9 mouse cellular contexts compared by ENCODE assay signal in the genomic region with DNA sequence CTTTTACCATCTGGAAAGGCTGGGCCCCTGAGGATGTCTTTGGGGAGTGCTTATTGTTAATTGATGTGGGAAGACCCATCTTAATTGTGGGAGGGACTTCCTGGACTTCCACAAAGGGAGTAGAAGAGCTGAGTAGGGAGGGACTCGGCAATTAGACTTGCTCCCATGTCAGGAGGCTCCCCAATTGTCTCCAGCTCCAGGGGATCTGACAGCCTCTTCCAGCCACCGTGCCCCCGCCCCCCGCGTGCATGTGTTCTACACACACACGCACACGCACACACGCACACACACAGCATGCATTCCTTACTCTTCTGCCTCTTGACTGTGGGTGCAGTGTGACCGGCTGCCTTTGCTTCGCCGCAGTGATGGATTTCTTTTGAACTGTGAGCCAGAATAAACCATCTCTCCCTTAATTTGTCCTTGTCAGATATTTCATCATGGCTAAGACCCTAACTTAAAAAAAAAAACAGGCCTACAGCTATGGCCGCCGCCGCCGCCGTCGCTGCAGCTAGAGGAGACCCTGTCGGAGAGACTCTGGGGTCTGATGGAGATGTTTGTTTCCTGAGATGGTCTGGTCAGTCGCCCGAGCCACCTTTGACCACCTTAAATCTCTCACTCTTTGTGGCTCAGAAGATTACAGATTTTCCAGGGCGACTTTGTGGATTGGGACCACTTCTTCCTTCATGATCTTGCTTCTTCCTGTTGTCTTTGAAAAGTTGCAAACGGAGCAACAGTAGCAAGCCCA. TPM values are rescaled to one million over a fixed set of nuclear protein-coding genes. Genes with fewer than 3 reads are reported as not detected.
DNase-seq lines count a peak whose midpoint lies in the region; ATAC-seq and TF ChIP-seq lines count a peak whose summit lies in the region.
"Had no signal": no experiment of that assay in that cellular context is flagged by ENCODE, and none has a peak within 500 bp of the region (broad histone marks: within the 10 kb centered on the region; RNA-seq: fewer than 3 reads in every experiment).

No protein-coding gene starts in this region.

- H3K4me1 ChIP-seq in kidney, embryonic 14.5 days (ENCODE audit: control insufficient read depth, insufficient read depth, low read length) = no peaks in the 10 kb centered on the region
- peaks cover 20% of the 10 kb centered on the region for H3K4me1 ChIP-seq in heart, embryonic 15.5 days (replicated peaks)
- H3K4me1 ChIP-seq in limb, embryonic 12.5 days (replicated peaks) = peaks cover 11% of the 10 kb centered on the region; the same call in 1 of the 2 replicates
- no peaks in the 10 kb centered on the region for H3K4me1 ChIP-seq in midbrain, postnatal 0 days (ENCODE audit: insufficient read depth, low read length)

- peak overlapping the region; percentile 72 for H3K4me2 ChIP-seq in kidney, embryonic 14.5 days (replicated peaks; ENCODE audit: low read depth, low read length)
- H3K4me2 ChIP-seq in heart, embryonic 15.5 days = peak overlapping the region; percentile 78
- H3K4me2 ChIP-seq in limb, embryonic 12.5 days = peak overlapping the region; percentile 70
- H3K4me2 ChIP-seq in midbrain, postnatal 0 days (ENCODE audit: low read depth, low read length, poor library complexity, severe bottlenecking) = peak overlapping the region; percentile 51

- H3K27me3 ChIP-seq in kidney, embryonic 14.5 days (ENCODE audit: control insufficient read depth, insufficient read depth, low read length) = no peaks in the 10 kb centered on the region
- no peaks in the 10 kb centered on the region for H3K27me3 ChIP-seq in heart, embryonic 15.5 days
- H3K27me3 ChIP-seq in limb, embryonic 12.5 days = no peaks in the 10 kb centered on the region
- H3K27me3 ChIP-seq in midbrain, postnatal 0 days (ENCODE audit: insufficient read depth, low read length) = no peaks in the 10 kb centered on the region
- H3K27me3 ChIP-seq: Patski had no signal

- H3K27ac ChIP-seq in kidney, embryonic 14.5 days (ENCODE audit: low read depth, low read length) = peak overlapping the region; percentile 18; the same call in 1 of the 2 replicates
- H3K27ac ChIP-seq in heart, embryonic 15.5 days = peak overlapping the region; percentile 75
- H3K27ac ChIP-seq in limb, embryonic 12.5 days = no peak overlapping the region
- 0 out of 2 replicates have a peak overlapping the region, but pooled peaks have one; percentile 2 for H3K27ac ChIP-seq in midbrain, postnatal 0 days (ENCODE audit: low read depth, low read length)

- peak overlapping the region; percentile 44 for H3K4me3 ChIP-seq in kidney, embryonic 14.5 days (ENCODE audit: low read length)
- peak overlapping the region; percentile 56 for H3K4me3 ChIP-seq in heart, embryonic 15.5 days
- H3K4me3 ChIP-seq in limb, embryonic 12.5 days (replicated peaks) = peak overlapping the region; percentile 41
- peak overlapping the region; percentile 30 for H3K4me3 ChIP-seq in midbrain, postnatal 0 days (ENCODE audit: low read depth, low read length)

- no peak for DNase-seq in kidney, adult 8-10 months
- peak; percentile 66 for DNase-seq in embryo, embryonic 10.5 days (ENCODE audit: low spot score)
- peak; percentile 41 for DNase-seq in midbrain, postnatal 0 days (ENCODE audit: low spot score)
- no peak for DNase-seq in urinary bladder, postnatal 4 days (ENCODE audit: low spot score in 2 of 2)
- no peak for DNase-seq in spleen, postnatal 36 days (ENCODE audit: low spot score in 2 of 2)

- peak overlapping the region; percentile 60 for H3K9ac ChIP-seq in kidney, embryonic 14.5 days (ENCODE audit: low read depth, low read length)
- H3K9ac ChIP-seq in heart, embryonic 15.5 days = peak overlapping the region; percentile 56
- H3K9ac ChIP-seq in limb, embryonic 12.5 days (replicated peaks) = peak overlapping the region; percentile 56
- peak overlapping the region; percentile 54 for H3K9ac ChIP-seq in midbrain, postnatal 0 days (replicated peaks; ENCODE audit: low read length, poor library complexity, severe bottlenecking)

- WGBS in kidney, embryonic 14.5 days = 3% methylated on average over 21 of the region's 22 CpGs
- WGBS in heart, embryonic 15.5 days = 5% methylated on average over 22 of the region's 22 CpGs
- WGBS in limb, embryonic 12.5 days = 4% methylated on average over 22 of the region's 22 CpGs
- WGBS in midbrain, postnatal 0 days = 3% methylated on average over 21 of the region's 22 CpGs

- TF ChIP-seq CTCF in midbrain, postnatal 0 days (IDR thresholded peaks at IDR 0.05) = no peak

- ATAC-seq in kidney, embryonic 14.5 days (ENCODE audit: low FRiP score, low TSS enrichment) = peak; percentile 47; the same call in 1 of the 2 replicates
- ATAC-seq in heart, embryonic 15.5 days (replicated peaks; ENCODE audit: insufficient number of reproducible peaks, insufficient read depth, low FRiP score, low read depth) = peak; percentile 41
- ATAC-seq in limb, embryonic 12.5 days (ENCODE audit: insufficient number of reproducible peaks, insufficient read depth, low FRiP score, low TSS enrichment, low read depth) = no peak
- ATAC-seq in midbrain, postnatal 0 days (ENCODE audit: low FRiP score) = peak; percentile 67
- ATAC-seq: Patski had no signal

- no peaks in the 10 kb centered on the region for H3K36me3 ChIP-seq in kidney, embryonic 14.5 days (ENCODE audit: control insufficient read depth, insufficient read depth, low read length)
- H3K36me3 ChIP-seq in heart, embryonic 15.5 days = no peaks in the 10 kb centered on the region
- H3K36me3 ChIP-seq in limb, embryonic 12.5 days = no peaks in the 10 kb centered on the region
- no peaks in the 10 kb centered on the region for H3K36me3 ChIP-seq in midbrain, postnatal 0 days (ENCODE audit: insufficient read depth, low read length)

- no peaks in the 10 kb centered on the region for H3K9me3 ChIP-seq in kidney, embryonic 14.5 days (ENCODE audit: control insufficient read depth, low read length)
- no peaks in the 10 kb centered on the region for H3K9me3 ChIP-seq in heart, embryonic 15.5 days (replicated peaks)
- H3K9me3 ChIP-seq in limb, embryonic 12.5 days = no peaks in the 10 kb centered on the region
- no peaks in the 10 kb centered on the region for H3K9me3 ChIP-seq in midbrain, postnatal 0 days (ENCODE audit: low read length)

RNA-seq across cellular contexts. Expression of gene Tnks2, which starts 15.7 kb away (rescaled TPM):
- polyA plus RNA-seq in kidney, embryonic 14.5 days (2014; fragmentation: Nextera tagmentation; extraction: Ambion mirVana) = 55.7 and 93.9 TPM in 2 replicates
- polyA plus RNA-seq in heart, embryonic 15.5 days (2015; fragmentation: Nextera tagmentation; extraction: Ambion mirVana) = 27.9 and 39.1 TPM in 2 replicates
- 77.0 and 93.1 TPM in 2 replicates for polyA plus RNA-seq in limb, embryonic 12.5 days (2016; fragmentation: Nextera tagmentation; extraction: Ambion mirVana)
- total RNA-seq in midbrain, postnatal 0 days (2014; rRNA removed) = 181 and 215 TPM in 2 replicates
- 25.4 and 27.2 TPM in 2 replicates for polyA plus RNA-seq in midbrain, postnatal 0 days (2015; fragmentation: Nextera tagmentation; extraction: Ambion mirVana)

Comparison
In these comparisons a context has a peak if more than half of its experiments do, and no peak if none do; other contexts are left out.
1. DNase-seq: peak in embryo, embryonic 10.5 days (single experiment) and midbrain, postnatal 0 days (single experiment); none in kidney, adult 8-10 months (0 of 2), urinary bladder, postnatal 4 days (0 of 2) and spleen, postnatal 36 days (0 of 2).
2. Peak in every context shown above with its lines, with median percentiles within 50 percentile points of each other: H3K4me2 ChIP-seq, H3K4me3 ChIP-seq and H3K9ac ChIP-seq.